Mouse (Mus musculus) stomach, postnatal 0 days (tissue): ENCODE measurements around the gene Acat2.

Source experiments
- CTCF ChIP-seq: IDR thresholded peaks from 2 replicates; pipeline ENCODE4 v1.5.1; 2016; ENCODE audit warnings: antibody characterized with exemption, low read depth, mild to moderate bottlenecking, moderate library complexity
- EP300 ChIP-seq: optimal IDR thresholded peaks from 2 replicates; pipeline ENCODE3; 2016; ENCODE audit warnings: antibody characterized with exemption

- TF ChIP-seq CTCF (no peak), EP300 (no peak)
Measured at GRCm38 (mm10) chr17:12960331-12960873, at the start of gene Acat2.
